Mouse (Mus musculus) lung, postnatal 36 days (tissue): ENCODE measurements around the gene Vmn2r68.

Source experiments
- DNase-seq: peaks from one replicate; pipeline ENCODE4 v3.0.0; 2022; ENCODE audit warnings: mixed read lengths

The Vmn2r68 gene

GRCm38 (mm10) chr7:85237683-85238082 lies at the start of gene Vmn2r68:
Gene Vmn2r68, minus strand, starts transcription at chr7:85237783.
- DNase-seq = no peak
